Mouse (Mus musculus): ENCODE data around the gene Pde10a.

Pde10a gene

GRCm38 (mm10) chr17:8972152-8972854 lies 447.1 kb downstream of the Pde10a start:
- no peak for DNase-seq (ENCODE audit: low spot score)

- no peak for DNase-seq (ENCODE audit: low spot score)
These were observed 448.2 kb downstream of the Pde10a start for GRCm38 (mm10) chr17:8973331-8973730.

- no peak for DNase-seq (ENCODE audit: low spot score)
These were observed 449.3 kb downstream of the Pde10a start for GRCm38 (mm10) chr17:8974423-8974822.

GRCm38 (mm10) chr17:8974823-8975397 lies 449.7 kb downstream of the Pde10a start:
- DNase-seq (ENCODE audit: low spot score) = no peak

GRCm38 (mm10) chr17:8976745-8977144 lies 451.6 kb downstream of the Pde10a start:
- DNase-seq (ENCODE audit: low spot score) = no peak

- DNase-seq (ENCODE audit: low spot score) = no peak
These were observed 452.1 kb downstream of the Pde10a start for GRCm38 (mm10) chr17:8977271-8977670.

GRCm38 (mm10) chr17:8983576-8983975 lies 458.4 kb downstream of the Pde10a start:
- no peak for DNase-seq (ENCODE audit: low spot score)

GRCm38 (mm10) chr17:8985714-8986113 lies 460.5 kb downstream of the Pde10a start:
- no peak for DNase-seq (ENCODE audit: low spot score)

- DNase-seq (ENCODE audit: low spot score) = no peak
These were observed 461.4 kb downstream of the Pde10a start for GRCm38 (mm10) chr17:8986551-8986950.

GRCm38 (mm10) chr17:8987369-8987768 lies 462.2 kb downstream of the Pde10a start:
- no peak for DNase-seq (ENCODE audit: low spot score)

GRCm38 (mm10) chr17:8988119-8988807 lies 463.1 kb downstream of the Pde10a start, which contains the start of gene 1700010I14Rik:
Gene 1700010I14Rik, plus strand, starts transcription at chr17:8988333.
- peak; percentile 71 for DNase-seq (ENCODE audit: low spot score)

- no peak for DNase-seq (ENCODE audit: low spot score)
These were observed 466.0 kb downstream of the Pde10a start for GRCm38 (mm10) chr17:8991160-8991559.

- DNase-seq (ENCODE audit: low spot score) = no peak
These were observed 470.2 kb downstream of the Pde10a start for GRCm38 (mm10) chr17:8995344-8995743.

- no peak for DNase-seq (ENCODE audit: low spot score)
These were observed 477.3 kb downstream of the Pde10a start for GRCm38 (mm10) chr17:9002438-9002837.

GRCm38 (mm10) chr17:9004516-9004915 lies 479.3 kb downstream of the Pde10a start:
- DNase-seq (ENCODE audit: low spot score) = no peak

GRCm38 (mm10) chr17:9023198-9023942 lies 498.2 kb downstream of the Pde10a start:
- DNase-seq (ENCODE audit: low spot score) = no peak

- no peak for DNase-seq (ENCODE audit: low spot score)
These were observed 505.0 kb downstream of the Pde10a start for GRCm38 (mm10) chr17:9030181-9030580.

- DNase-seq (ENCODE audit: low spot score) = peak; percentile 67
These were observed 506.3 kb downstream of the Pde10a start for GRCm38 (mm10) chr17:9031241-9032141.

- DNase-seq (ENCODE audit: low spot score) = no peak
These were observed 507.3 kb downstream of the Pde10a start for GRCm38 (mm10) chr17:9032362-9033044.

GRCm38 (mm10) chr17:9033511-9033910 lies 508.3 kb downstream of the Pde10a start:
- DNase-seq (ENCODE audit: low spot score) = no peak

All from urinary bladder, postnatal 25 days (tissue).